Mouse (Mus musculus) spleen, postnatal 36 days (tissue): ENCODE data around the gene Mbtps1.

Experiments
- DNase-seq, 2 experiments: peaks; one replicate each; pipeline ENCODE4 v3.0.0; 2022; ENCODE audit warnings: low spot score in 2 of 2, mixed read lengths in 1 of 2

Gene Mbtps1

DNA sequence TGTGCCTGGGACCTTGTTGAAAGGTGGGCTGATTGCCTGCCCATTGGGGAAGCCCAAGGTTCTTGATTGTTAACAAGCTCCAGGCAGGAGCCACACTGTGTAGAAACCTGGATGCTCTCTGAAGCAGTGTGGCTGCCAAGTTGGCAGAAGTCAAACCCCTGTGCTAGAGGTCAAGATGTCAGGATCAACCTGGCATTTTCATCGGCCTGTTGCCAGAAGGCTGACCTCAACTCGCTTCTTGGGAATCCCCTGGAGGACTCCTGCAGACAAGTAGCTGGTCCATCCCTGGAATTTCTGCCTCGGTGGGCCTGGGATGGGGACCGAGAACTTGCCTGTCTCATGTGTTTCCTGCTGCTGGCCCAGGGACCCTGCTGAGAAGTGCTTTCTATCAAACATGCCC lies 56.4 kb downstream of the Mbtps1 start:
- DNase-seq = no peak

DNA sequence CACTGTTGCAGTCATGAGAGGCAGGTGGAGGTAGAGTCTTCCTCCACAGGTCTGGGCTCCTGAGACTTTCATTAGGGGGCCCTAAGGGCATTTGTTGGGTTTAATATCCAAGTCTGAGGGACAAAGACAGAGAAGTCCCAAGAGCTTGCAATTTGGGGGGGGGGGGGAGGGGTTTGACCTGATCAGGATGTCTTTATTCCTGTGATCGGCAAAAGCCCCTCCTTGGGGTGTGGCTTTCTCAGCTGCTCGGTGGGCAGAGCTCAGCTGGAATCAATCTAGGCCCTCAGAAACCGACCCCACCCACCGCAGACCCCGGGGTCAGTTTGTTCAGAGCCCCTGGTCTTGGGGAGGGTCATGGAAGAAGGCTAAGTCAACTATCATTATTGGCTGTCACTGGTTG lies 56.9 kb downstream of the Mbtps1 start, which contains the start of gene Slc38a8:
Slc38a8 (minus strand) TSS at position 101 of the 400 bp plus-strand sequence.
- DNase-seq = no peak

DNA sequence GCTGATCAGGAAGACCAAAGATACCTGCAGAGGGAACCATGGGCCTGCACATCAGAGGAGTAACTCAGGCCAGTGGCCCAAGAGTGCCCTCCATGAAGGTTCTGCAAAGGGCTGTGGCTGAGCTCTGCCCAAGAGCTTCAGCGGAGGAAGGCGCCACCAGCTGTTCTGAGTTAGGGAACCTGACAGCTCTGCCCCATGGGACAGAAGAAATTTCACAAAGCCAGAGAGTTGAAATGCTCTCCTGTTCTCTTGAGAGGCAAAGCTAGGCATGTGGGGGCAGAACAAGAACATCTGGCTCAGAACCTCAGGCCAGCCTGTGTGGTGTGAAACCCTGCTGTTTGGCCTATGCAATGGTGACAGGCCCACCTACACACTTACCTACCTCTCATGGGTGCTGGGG lies 58.7 kb downstream of the Mbtps1 start:
- no peak for DNase-seq

DNA sequence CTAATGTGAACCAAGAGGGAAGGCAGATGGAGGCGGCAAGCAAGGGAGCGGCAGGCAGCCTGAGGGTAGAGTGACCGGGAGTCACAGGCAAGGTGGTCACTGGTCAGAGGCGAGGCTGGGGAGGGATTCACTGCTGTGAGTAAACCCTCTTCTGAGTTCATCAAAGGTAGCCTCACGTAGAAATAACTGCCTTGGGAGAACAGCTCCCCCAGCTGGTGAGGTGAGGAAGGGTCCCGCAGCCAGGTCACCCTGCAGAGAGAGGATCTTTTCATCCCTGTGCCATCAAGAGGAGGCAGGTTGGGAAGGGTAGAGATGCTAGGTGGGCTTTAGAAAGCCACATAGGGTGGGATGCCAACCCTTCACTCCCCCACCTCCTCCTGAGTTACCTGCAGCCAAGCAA lies 61.7 kb downstream of the Mbtps1 start:
- DNase-seq = peak; percentile 17 to 35

DNA sequence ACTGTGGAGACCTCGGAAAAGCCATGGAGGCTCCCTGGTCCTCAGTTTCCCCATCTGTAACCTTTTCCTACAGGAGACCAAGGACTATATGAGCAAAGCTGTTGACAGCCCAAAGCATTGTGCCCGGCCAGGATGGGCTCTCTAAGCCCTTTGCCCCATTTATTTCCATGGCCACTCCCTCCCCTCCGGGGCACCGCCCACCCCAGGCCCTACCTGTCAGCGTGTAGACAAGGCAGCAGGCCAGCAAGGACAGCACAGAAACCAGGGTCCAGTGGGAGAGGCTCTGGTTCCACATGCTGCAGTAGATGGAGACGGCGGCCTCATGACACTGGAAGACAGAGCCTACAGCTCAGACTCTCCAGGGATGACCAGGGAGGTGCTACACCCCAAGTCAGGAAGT lies 71.4 kb downstream of the Mbtps1 start:
- no peak for DNase-seq

DNA sequence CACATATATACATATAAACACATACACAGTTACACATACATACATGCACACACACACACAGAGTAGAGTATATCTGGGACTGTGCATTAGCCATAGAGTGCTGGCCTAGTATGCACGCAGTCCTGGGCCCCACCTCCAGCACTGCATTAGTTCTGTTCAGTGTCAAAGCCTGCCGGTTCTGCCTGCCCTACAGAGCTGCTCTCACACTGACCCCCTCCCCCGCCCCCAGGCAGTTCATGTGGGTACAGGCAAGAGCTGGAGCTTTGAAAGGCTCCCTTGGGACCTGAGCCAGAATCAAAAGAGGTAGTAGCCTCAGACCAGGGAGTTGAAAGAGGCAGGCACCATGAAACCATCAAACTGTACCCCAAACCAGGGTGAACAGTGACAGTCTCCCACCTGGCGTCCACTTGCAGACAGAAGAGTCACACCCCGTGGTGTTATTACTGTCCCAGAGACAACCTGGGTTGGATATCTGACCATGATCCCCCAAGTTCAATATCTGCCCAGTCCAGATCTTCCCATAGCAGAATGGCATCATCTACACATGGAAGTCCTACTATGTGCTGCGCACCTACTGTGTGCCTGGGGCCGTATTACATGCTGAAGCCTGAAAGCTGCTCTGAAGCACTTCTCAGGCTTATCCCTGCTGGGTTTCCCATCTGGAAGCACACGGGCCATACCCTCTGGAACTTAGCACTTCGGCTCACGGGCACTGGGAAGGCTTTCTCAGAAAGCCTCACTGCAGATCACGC lies 74.2 kb downstream of the Mbtps1 start:
- peak; percentile 54 to 60 for DNase-seq

DNA sequence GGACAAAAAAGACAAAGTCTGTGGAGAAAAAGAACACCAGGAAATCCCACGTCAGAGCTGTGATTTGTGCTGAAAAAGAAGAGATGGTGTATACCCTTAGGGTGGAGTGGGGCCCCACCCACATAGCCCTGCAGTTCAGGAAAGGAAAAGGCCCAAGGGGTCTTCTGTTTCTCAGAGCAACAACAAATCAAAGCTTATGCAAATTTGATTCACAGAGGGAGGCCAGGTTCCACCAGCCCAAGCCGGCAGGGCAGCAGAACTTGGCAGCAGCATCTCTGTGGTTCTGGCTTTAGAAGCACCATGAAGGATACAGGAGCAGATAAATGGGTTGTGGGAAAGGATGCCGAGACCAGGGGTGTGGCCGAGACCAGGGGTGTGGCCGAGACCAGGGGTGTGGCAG lies 79.9 kb downstream of the Mbtps1 start:
- DNase-seq = no peak

DNA sequence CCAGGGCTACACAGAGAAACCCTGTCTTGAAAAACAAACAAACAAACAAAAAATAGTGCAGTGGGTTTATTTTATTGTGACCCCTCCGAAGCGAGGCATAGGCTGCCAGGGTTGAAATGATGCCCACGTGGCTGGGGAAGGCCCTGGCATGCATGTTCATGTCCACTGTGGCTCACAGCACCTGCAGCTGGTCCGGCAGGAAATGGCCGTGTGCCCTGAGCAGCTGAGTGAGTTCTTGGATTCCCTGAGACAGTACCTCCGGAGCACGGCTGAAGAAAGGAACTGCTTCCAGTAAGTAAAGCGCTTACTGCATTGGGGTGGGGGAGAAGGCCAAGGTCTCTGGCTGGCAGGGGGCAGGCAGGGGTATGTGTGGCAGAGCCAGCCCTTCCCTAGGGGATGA lies 90.4 kb downstream of the Mbtps1 start:
- DNase-seq = no peak

DNA sequence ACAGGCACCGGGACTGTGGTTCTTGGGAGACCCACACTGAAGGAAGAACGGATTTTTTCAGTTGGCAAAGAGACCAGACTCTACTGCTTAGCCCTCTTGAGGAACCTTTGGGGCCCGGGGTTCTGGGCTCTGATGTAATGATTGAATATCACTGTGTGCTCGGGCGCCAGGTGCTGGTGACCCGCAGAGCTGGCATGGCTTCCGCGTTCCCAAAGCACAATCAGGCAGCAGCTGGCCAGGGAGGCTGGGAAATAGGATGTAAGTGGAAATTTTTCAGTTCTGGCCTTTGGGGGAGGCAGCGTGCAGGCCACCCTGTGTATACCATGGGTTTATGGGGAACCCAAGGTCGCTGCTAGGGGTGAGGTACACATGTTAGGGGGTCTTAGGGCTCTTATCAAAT lies 91.7 kb downstream of the Mbtps1 start:
- DNase-seq = no peak

DNA sequence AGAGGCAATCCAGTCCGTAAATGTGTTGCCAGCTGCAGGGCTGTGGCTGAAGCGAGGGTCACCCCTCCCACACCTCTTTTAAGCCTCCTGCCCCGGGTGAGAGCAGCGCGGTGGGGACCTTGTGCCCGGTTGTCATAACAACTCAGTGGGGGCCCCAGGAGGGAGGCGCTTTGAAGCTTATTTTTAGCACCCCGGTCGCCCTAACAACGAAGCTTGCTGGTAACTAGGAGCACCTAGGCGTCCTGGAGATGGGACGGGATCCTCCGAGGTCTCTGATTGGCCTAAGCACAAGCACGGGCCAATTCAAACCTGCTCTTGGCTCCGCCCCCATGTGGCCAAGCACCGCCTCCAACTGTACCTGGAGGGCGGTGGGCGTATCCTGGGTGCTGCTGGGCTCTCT lies 92.4 kb downstream of the Mbtps1 start:
- DNase-seq = no peak

DNA sequence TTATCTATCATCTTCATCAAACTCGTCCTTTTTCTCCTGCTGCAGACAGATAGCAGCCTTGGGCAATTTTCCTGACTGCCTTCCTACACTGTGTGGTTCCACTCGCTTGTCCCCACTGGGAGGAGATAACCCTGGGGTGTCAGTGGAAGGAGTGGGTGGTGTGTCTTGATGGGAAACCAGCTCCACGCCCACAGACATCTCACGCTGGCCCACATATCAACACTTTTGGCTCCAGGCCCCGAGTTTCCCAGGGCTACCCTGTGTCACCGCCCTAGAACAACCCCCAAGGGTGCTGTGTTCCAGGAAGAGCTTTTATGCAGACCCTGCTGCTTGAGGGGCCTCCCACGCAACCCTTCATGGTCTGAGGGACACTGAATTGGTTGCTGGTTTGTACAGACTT lies 94.8 kb downstream of the Mbtps1 start:
- DNase-seq = peak in 1 of 2 experiments; percentile 13

DNA sequence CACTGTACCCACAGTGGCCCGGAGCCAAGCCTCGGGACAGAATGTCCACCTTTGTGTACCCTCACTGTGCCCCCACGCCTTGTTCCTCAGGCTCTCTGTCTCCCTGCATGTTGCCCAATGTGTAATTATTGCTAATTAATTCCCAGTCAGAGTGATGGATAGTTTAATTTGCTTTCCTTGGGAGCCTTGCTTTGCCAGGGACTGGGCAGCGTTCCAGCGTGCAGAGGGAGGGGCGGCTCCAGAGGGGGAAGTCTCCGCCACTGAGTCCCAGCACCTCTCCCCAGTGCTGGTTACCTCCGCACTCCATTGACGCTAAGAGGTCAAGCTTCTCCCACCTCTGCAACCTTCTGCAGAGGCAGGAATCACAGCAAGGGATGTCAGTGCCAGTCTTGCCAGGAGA lies 97.2 kb downstream of the Mbtps1 start:
- no peak for DNase-seq

DNA sequence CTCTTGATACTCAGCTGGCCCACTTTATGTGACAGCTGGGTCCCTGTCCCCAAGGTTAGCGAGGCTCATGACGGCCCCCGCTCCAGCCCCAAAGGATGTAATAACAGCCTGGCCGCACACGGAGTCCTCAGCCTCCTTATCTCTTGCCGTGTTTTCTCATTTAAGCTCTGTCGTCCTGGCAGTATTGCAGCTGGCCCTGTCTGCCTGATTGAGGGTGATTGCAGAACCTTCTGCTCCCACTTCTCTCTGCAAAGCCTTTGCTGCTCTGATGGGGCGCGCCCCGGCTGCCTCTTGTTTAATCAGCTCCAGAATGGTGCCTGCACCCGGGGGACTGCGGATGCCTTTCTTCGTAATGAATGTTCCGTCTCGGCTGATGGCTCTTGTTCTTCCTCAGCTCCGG lies 98.8 kb downstream of the Mbtps1 start:
- DNase-seq = no peak
